Mouse (Mus musculus): Measurements from ENCODE around the gene Steap3. TPM values are rescaled to one million over a fixed set of nuclear protein-coding genes. Genes with fewer than 3 reads are reported as not detected.
A peak's percentile ranks its signal among the peaks of the same experiment; 100 is the strongest.

Steap3 gene
- polyA plus RNA-seq, 1 experiment from 2014 or later: 4.4 TPM

GRCm38 (mm10) chr1:120190946-120191345 is 81.6 kb downstream of the Steap3 start:
- H3K4me1 ChIP-seq (ENCODE audit: insufficient read depth, low read depth, low read length): no peaks in the 10 kb centered on the region
- H3K27ac ChIP-seq (ENCODE audit: low read length): no peak overlapping the region
- H3K9me3 ChIP-seq (ENCODE audit: low read length): no peaks in the 10 kb centered on the region
- ATAC-seq (no peak), DNase-seq (ENCODE audit: low spot score) (peak; percentile 8)
- H3K9ac ChIP-seq (replicated peaks; ENCODE audit: low read depth): no peak overlapping the region
- H3K4me3 ChIP-seq (ENCODE audit: low read depth, low read length): no peak overlapping the region
- no peaks in the 10 kb centered on the region for H3K36me3 ChIP-seq (ENCODE audit: insufficient read depth, low read length)
- 58% methylated on average over 6 of the region's 6 CpGs for WGBS
- no peaks in the 10 kb centered on the region; the same call in 1 of the 2 replicates for H3K27me3 ChIP-seq (replicated peaks; ENCODE audit: insufficient read depth, low read length)
- TF ChIP-seq CTCF (IDR thresholded peaks at IDR 0.05): no peak
- TF ChIP-seq EP300 (IDR thresholded peaks at IDR 0.05): no peak
- no peak overlapping the region for H3K4me2 ChIP-seq (replicated peaks; ENCODE audit: low read depth, low read length)

GRCm38 (mm10) chr1:120190300-120190699 is 82.2 kb downstream of the Steap3 start:
- TF ChIP-seq EP300 (IDR thresholded peaks at IDR 0.05): no peak
- no peak for TF ChIP-seq CTCF (IDR thresholded peaks at IDR 0.05)
- Histone ChIP-seq H3K4me3 (ENCODE audit: low read depth, low read length) (no peak overlapping the region), H3K27ac (ENCODE audit: low read length) (no peak overlapping the region), H3K36me3 (ENCODE audit: insufficient read depth, low read length) (no peaks in the 10 kb centered on the region), H3K4me1 (ENCODE audit: insufficient read depth, low read depth, low read length) (no peaks in the 10 kb centered on the region), H3K9me3 (ENCODE audit: low read length) (no peaks in the 10 kb centered on the region), H3K9ac (replicated peaks; ENCODE audit: low read depth) (no peak overlapping the region), H3K4me2 (replicated peaks; ENCODE audit: low read depth, low read length) (no peak overlapping the region), H3K27me3 (replicated peaks; ENCODE audit: insufficient read depth, low read length) (no peaks in the 10 kb centered on the region)
- DNase-seq (ENCODE audit: low spot score): no peak
- 87% methylated on average over 2 of the region's 2 CpGs for WGBS
- ATAC-seq: no peak

- no peak for DNase-seq (ENCODE audit: low spot score)
- ATAC-seq: no peak
- no peak for TF ChIP-seq EP300 (IDR thresholded peaks at IDR 0.05)
- TF ChIP-seq CTCF (IDR thresholded peaks at IDR 0.05): no peak
- Histone ChIP-seq H3K4me2 (replicated peaks; ENCODE audit: low read depth, low read length) (no peak overlapping the region), H3K4me1 (ENCODE audit: insufficient read depth, low read depth, low read length) (no peaks in the 10 kb centered on the region), H3K27me3 (replicated peaks; ENCODE audit: insufficient read depth, low read length) (no peaks in the 10 kb centered on the region), H3K27ac (ENCODE audit: low read length) (no peak overlapping the region), H3K9ac (replicated peaks; ENCODE audit: low read depth) (no peak overlapping the region), H3K4me3 (ENCODE audit: low read depth, low read length) (no peak overlapping the region), H3K9me3 (ENCODE audit: low read length) (no peaks in the 10 kb centered on the region), H3K36me3 (ENCODE audit: insufficient read depth, low read length) (no peaks in the 10 kb centered on the region)
- 88% methylated on average over 6 of the region's 6 CpGs for WGBS
Measured at GRCm38 (mm10) chr1:120189206-120189605, 83.3 kb downstream of the Steap3 start.

GRCm38 (mm10) chr1:120187059-120187458 is 85.4 kb downstream of the Steap3 start:
- ATAC-seq: no peak
- 90% methylated on average over 7 of the region's 7 CpGs for WGBS

GRCm38 (mm10) chr1:120186655-120187054 is 85.8 kb downstream of the Steap3 start:
- WGBS: 71% methylated on average over 9 of the region's 9 CpGs
- no peak for ATAC-seq

More at GRCm38 (mm10) chr1:120187059-120187458, 85.4 kb downstream of the Steap3 start:
- Histone ChIP-seq H3K4me2 (replicated peaks; ENCODE audit: low read depth, low read length) (no peak overlapping the region), H3K9ac (replicated peaks; ENCODE audit: low read depth) (no peak overlapping the region), H3K36me3 (ENCODE audit: insufficient read depth, low read length) (no peaks in the 10 kb centered on the region), H3K4me1 (ENCODE audit: insufficient read depth, low read depth, low read length) (no peaks in the 10 kb centered on the region), H3K27ac (ENCODE audit: low read length) (no peak overlapping the region), H3K9me3 (ENCODE audit: low read length) (no peaks in the 10 kb centered on the region), H3K27me3 (replicated peaks; ENCODE audit: insufficient read depth, low read length) (no peaks in the 10 kb centered on the region), H3K4me3 (ENCODE audit: low read depth, low read length) (no peak overlapping the region)
- no peak for DNase-seq (ENCODE audit: low spot score)
- TF ChIP-seq CTCF (IDR thresholded peaks at IDR 0.05): no peak
- no peak for TF ChIP-seq EP300 (IDR thresholded peaks at IDR 0.05)

GRCm38 (mm10) chr1:120186204-120186603 is 86.3 kb downstream of the Steap3 start:
- Histone ChIP-seq H3K4me2 (replicated peaks; ENCODE audit: low read depth, low read length) (no peak overlapping the region), H3K9ac (replicated peaks; ENCODE audit: low read depth) (no peak overlapping the region), H3K36me3 (ENCODE audit: insufficient read depth, low read length) (no peaks in the 10 kb centered on the region), H3K27ac (ENCODE audit: low read length) (no peak overlapping the region), H3K27me3 (replicated peaks; ENCODE audit: insufficient read depth, low read length) (no peaks in the 10 kb centered on the region), H3K4me3 (ENCODE audit: low read depth, low read length) (no peak overlapping the region), H3K9me3 (ENCODE audit: low read length) (no peaks in the 10 kb centered on the region), H3K4me1 (ENCODE audit: insufficient read depth, low read depth, low read length) (no peaks in the 10 kb centered on the region)
- DNase-seq (ENCODE audit: low spot score): no peak
- WGBS: 55% methylated on average over 6 of the region's 6 CpGs
- no peak for ATAC-seq
- TF ChIP-seq EP300 (IDR thresholded peaks at IDR 0.05) (no peak), CTCF (IDR thresholded peaks at IDR 0.05) (no peak)

More at GRCm38 (mm10) chr1:120186655-120187054, 85.8 kb downstream of the Steap3 start:
- no peak overlapping the region for H3K4me2 ChIP-seq (replicated peaks; ENCODE audit: low read depth, low read length)
- no peak for DNase-seq (ENCODE audit: low spot score)
- H3K36me3 ChIP-seq (ENCODE audit: insufficient read depth, low read length): no peaks in the 10 kb centered on the region
- no peak overlapping the region for H3K9ac ChIP-seq (replicated peaks; ENCODE audit: low read depth)
- H3K4me3 ChIP-seq (ENCODE audit: low read depth, low read length): no peak overlapping the region
- H3K27ac ChIP-seq (ENCODE audit: low read length): no peak overlapping the region
- no peaks in the 10 kb centered on the region for H3K9me3 ChIP-seq (ENCODE audit: low read length)
- TF ChIP-seq CTCF (IDR thresholded peaks at IDR 0.05) (no peak), EP300 (IDR thresholded peaks at IDR 0.05) (no peak)
- H3K27me3 ChIP-seq (replicated peaks; ENCODE audit: insufficient read depth, low read length): no peaks in the 10 kb centered on the region
- no peaks in the 10 kb centered on the region for H3K4me1 ChIP-seq (ENCODE audit: insufficient read depth, low read depth, low read length)

- Histone ChIP-seq H3K4me2 (replicated peaks; ENCODE audit: low read depth, low read length) (no peak overlapping the region), H3K4me1 (ENCODE audit: insufficient read depth, low read depth, low read length) (0 out of 2 replicates have a peak, but pooled peaks cover 4% of the 10 kb centered on the region), H3K9ac (replicated peaks; ENCODE audit: low read depth) (no peak overlapping the region), H3K9me3 (ENCODE audit: low read length) (no peaks in the 10 kb centered on the region), H3K4me3 (ENCODE audit: low read depth, low read length) (no peak overlapping the region), H3K36me3 (ENCODE audit: insufficient read depth, low read length) (no peaks in the 10 kb centered on the region), H3K27ac (ENCODE audit: low read length) (no peak overlapping the region), H3K27me3 (replicated peaks; ENCODE audit: insufficient read depth, low read length) (no peaks in the 10 kb centered on the region)
- ATAC-seq: no peak
- TF ChIP-seq EP300 (IDR thresholded peaks at IDR 0.05): no peak
- TF ChIP-seq CTCF (IDR thresholded peaks at IDR 0.05): no peak
- no peak for DNase-seq (ENCODE audit: low spot score)
- WGBS: 92% methylated on average over 8 of the region's 8 CpGs
Measured at GRCm38 (mm10) chr1:120177141-120177540, 95.4 kb downstream of the Steap3 start.
